Mouse (Mus musculus): ENCODE results near the gene Efcab7.

Gene Efcab7

DNA sequence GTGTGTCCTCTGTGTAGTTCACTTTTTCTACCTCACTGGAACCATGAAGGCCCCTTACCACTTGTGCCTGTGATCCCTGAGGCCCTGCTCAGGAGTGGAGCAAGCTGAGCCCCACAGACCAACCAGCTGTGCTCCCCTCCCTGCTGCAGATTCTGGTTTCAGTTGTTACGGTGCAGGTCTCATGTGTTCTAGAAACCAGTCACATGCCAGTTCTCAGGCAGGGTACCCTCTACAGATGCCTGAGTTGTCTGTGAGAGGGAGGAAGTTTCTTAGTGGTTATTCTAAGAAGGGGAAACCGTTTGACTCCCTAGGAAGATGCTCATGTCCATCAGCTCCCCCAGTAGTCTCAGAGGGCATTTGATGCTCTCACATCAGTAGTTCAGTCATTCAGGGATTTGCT lies 115.6 kb downstream of the Efcab7 start:
- DNase-seq (ENCODE audit: low read depth) = no peak

DNA sequence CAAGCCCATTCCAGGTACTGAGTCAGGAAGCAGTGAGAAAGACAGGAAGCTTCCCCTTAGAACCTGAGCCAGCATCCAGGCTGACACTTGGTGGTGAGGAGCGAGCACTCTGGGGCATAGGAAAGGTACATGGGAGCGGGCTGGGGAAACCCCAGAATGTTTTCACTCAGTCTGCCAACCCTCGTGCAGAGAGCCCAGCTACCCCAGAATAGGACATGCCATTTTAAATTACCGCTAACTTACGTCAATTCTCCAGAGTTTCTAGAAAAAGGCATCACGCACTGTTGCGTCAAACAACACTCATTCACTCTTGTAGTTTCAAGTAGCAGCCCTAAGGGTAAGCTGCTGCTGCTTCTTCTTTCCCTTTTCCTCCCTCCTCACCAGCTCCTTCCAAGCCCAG lies 116.0 kb downstream of the Efcab7 start:
- DNase-seq (ENCODE audit: low read depth) = no peak

DNA sequence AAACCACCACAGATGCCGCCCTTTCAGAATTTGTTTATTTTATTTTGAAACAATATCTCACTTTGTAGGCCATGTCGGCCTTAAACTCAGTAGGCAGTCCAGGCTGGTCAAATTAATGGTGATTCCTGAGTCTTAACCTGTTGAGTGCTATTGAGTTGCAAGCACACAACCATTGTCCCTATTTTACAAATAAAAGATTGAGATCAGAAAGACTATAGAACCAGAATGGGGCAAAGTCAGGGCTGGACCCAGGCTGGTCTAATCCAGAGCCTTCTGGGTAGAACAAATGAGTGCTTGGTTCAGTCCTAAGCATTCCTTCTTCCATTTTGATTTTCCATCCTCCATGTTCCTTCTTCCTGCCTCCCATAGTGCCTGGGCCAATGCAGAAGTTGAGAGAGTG lies 117.5 kb downstream of the Efcab7 start:
- no peak for DNase-seq (ENCODE audit: low read depth)

DNA sequence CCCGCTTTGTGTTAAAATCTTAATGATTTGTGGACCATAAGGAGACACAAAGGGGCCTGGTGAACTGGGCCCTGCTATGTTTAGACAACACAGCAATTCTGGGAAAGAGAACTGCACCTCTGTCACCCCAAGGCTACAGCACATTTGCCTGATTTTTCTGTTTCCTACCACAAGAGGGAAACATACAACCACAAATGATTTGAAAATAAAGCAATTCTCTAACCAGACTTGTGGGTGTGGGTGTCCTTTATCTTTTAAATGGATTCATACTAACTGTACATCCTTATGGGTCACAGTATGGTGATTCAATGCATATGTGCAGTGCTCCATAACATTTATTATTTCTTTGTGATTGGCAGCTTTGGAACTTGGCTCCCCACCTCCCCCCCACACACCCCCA lies 118.2 kb downstream of the Efcab7 start:
- DNase-seq (ENCODE audit: low read depth) = peak; percentile 78

DNA sequence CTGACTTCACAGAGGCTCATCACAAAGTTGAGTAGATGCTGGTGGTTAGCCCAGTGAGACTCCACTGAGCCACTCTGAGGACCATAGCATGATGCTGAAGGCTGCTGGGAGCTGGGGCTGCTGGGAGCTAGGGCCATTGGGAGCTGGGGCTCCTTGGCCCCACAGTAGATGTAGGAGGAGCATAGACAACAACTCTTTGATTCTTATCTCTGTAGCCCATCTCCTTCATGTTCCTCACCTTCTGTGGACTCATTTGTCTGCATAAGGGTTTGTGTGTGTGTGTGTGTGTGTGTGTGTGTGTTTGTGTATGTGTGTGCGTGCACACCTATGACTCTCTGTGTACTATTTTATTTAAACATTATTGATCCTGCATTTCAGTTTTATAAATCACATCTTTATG lies 118.9 kb downstream of the Efcab7 start:
- DNase-seq (ENCODE audit: low read depth) = no peak

DNA sequence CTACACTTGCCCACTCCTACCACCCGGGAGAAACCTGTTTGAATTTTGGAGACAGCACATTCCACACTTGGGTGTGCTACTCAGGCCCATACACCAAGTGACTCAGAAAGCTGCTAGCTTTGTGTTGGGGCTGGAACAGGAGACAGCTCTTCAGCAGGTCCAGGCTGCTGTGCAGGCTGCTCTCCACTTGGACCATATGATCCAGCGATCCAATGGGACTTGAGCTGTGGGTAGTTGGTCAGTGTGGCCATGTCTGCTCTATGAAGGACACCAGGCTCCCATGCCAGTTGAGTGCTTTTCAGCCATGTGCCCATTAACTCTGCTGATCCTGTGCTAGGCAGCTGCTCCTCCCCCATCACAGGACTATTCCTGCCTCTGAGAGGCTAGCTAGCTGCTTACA lies 124.9 kb downstream of the Efcab7 start:
- no peak for DNase-seq (ENCODE audit: low read depth)

DNA sequence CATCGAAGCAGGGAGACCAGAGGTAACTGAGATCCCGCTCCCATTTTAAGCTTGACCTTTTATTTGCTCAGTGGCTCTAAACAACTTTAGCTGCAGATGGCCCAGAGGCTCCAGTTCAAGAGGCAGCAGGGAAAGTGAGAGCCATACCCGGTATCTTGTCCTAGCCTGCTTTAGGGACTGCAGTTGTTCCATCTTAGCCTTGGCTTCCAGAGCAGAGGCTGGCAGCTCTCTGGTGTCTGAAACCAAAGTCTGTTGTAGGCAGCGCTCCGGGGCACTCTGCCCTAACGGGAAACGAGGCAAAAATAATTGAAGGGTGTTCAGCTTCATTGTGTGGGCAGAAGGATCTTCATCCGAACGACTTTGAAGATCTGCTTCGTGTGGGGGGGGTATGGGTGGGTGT lies 126.4 kb downstream of the Efcab7 start:
- DNase-seq (ENCODE audit: low read depth) = no peak

DNA sequence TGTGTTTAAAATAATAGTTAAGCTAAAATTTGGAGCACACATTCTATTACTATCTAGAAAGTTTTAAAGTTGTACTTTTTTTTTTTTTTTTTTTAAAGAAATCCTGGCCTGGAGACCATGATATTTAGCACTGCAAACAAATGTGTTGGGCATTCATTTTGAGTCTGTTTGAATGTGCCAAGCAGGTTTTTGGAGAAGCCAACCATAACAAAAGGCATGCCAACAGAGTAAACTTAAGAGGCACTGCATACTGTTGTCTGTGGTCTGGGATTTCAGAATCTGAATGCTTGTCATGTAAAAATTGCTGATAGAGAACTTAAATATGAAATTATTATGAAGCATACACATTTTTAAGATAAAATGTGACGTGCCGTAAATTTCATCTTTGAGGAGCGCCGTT lies 128.2 kb downstream of the Efcab7 start:
- peak; percentile 76 for DNase-seq (ENCODE audit: low read depth)

DNA sequence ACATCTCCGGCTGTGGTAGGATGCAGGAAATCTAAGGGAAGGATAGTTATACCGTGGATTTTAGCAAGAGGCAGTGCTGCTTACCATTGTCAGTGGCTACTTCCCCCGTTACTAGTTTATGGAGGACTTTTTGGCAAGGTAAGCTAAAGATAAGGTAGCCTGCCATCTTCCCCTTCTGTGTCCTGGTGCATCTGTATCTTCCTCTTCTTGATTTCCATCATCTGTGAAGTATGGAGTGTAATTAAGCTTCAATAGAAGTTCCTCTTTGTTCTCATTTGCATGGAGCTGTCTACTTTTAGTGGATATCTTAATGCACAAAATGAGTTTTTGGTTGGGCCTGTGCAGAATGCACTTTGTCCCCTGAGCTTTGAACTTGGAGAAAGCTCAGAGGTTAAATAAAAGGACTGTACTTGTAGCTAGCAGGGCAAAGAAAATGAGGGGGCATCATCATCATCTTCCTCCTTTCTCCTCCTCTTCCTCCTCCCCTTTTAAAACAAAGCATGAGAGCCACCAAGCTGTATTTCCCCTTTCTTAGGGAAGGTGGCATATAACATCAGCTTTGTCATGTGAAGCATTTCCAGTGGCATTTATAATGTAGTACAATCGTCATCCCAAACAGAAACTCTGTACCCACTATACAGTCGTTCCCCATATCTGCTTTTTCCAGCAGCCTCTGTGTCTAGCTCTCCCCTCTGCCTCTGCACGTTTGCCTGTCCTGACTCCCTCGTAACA lies 129.3 kb downstream of the Efcab7 start:
- no peak for DNase-seq (ENCODE audit: low read depth)

DNA sequence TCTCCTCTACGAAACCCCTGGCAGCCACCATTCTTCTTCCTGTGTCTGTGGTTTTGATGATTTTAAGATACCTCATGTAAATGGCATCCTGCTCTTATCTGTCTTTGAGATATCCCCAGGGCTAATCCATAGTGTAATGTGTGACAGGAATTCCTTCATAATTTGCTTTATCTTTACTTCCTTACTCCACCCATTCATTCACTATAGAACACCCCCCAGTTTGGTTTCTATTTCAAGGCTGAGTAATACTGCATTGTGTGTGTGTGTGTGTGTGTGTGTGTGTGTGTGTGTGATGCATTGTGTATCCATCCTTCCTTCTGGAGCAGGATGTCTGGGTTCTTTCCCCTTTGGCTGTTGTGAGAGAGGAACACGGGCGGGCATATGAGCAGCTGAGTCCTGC lies 130.3 kb downstream of the Efcab7 start:
- peak; percentile 40 for DNase-seq (ENCODE audit: low read depth)

Measured in NIH3T3 (cell line).